Mouse (Mus musculus): ENCODE data around the gene Pde4b. TPM values are rescaled to one million over a fixed set of nuclear protein-coding genes. Genes with fewer than 3 reads are reported as not detected.

Gene Pde4b
- total RNA-seq, 2 experiments from 2014 or later: 119 to 125 TPM

DNA sequence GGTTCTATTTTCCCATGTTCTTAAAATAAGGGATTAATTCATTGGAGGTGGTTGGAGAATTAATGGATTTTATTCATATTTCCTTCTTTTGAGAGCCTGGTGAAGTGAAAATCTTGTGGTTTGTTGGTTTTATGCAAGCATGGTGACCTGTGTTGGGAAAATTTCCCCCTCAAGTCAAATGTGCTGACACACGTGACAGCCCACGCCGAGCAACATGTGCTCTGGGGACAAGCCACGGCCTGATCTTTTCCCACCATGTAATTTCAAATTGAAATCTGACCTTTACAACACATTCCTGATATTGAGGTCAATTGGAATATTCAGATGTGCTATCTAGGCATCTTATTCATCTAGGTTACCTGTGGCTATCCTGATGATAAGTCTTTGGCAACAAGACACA, 443.5 kb downstream of the Pde4b start:
- DNase-seq (ENCODE audit: low spot score in 2 of 2): no peak

DNA sequence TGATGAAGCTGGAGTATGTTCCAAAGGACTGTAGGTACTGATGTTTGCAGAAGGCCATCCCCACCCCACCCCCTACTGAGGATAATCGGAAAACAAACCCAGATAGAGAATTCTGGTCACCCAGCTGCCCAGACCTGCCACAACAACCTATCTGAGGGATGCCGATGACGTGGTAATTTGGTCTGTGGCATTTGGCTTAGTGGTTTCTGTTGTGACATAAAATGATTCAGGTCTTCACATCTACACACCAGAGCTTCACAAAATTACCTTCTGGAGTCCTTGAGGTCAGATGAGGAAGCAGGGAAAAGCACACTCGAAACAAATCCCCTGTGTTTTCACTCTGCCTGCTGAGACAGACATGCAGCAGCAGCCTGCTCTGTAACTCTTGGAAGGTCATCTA, 444.4 kb downstream of the Pde4b start:
- DNase-seq (ENCODE audit: low spot score in 2 of 2): no peak

DNA sequence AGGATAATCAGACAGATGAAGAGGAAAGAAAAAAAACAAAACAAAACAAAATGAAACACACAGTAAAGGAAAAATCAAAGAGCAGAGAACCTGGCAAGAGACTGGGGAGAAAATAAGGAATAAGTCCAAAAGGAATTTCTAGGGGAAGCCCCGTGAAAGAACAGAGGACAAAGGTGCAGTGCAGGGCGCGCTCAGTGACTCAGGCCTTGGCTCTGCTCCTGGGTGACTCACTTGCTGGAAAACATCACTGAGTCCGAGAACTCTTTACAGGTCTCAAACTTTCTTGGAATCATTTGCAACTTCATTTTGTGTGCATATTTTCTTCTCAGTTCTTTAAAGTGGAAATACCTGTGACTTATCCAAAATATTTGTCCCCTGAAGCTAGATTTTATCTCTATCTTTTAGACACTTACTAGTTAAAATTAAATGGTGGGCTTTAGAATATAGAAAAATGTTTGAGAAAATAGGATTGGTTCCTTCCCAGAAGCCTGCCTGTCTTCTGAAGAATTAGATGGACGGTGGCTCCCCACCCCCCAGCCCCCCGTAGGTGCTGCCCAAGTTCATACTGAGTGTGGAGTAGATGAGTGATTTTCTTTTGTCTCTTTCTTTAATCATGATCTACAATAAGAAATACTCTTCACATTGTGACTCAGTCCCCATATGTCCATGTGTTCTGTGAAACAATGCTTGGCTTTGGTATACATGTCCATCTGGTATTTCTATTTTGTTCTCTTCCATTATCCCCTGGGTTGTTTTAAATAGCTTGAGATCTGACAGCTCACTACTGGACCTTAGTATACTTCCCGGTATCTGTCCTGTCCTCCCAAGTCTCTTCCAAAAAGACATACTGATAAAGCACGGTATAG, 446.1 kb downstream of the Pde4b start:
- peak; percentile 43 to 51 for DNase-seq (ENCODE audit: low spot score in 2 of 2)

DNA sequence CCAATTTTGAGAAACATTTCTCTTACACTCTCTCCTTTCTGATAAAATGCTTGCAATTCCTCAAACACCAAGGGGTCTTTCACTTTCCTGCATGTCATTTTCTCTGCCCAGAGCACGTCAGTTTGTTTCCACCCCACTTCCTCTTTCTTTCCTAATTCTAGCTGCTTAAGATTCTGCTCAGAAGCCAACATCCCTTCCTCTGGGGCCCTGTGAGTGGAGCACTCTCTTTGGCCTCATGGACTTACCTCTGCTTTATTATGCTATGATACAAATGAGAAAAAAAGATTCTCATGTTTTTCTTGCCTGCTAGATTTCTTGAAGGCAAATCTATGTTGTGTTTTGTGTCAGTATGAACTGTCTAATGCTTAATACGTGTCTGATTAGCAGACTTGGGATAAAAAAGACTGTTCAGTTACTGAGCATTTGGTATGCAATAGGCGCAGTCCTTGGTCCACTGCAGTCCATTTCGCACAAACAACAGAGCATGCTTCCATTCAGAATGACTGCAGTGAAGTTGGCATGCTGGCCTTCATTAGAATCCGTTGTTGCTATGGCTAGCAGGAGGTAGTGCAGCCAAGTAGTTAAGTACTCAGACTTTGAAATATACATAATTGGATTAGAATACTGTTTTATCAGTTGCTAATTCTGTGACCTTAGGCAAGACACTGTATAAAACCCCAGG, 446.8 kb downstream of the Pde4b start:
- DNase-seq (ENCODE audit: low spot score in 2 of 2): no peak

- no peak for DNase-seq (ENCODE audit: low spot score in 2 of 2)
These were observed 448.5 kb downstream of the Pde4b start for GRCm38 (mm10) chr4:102535886-102536285.

- DNase-seq (ENCODE audit: low spot score in 2 of 2): no peak
These were observed 450.9 kb downstream of the Pde4b start for GRCm38 (mm10) chr4:102538266-102538665.

- no peak for DNase-seq (ENCODE audit: low spot score in 2 of 2)
These were observed 451.4 kb downstream of the Pde4b start for GRCm38 (mm10) chr4:102538793-102539192.

- DNase-seq (ENCODE audit: low spot score in 2 of 2): no peak
These were observed 452.3 kb downstream of the Pde4b start for GRCm38 (mm10) chr4:102539598-102540180.

DNA sequence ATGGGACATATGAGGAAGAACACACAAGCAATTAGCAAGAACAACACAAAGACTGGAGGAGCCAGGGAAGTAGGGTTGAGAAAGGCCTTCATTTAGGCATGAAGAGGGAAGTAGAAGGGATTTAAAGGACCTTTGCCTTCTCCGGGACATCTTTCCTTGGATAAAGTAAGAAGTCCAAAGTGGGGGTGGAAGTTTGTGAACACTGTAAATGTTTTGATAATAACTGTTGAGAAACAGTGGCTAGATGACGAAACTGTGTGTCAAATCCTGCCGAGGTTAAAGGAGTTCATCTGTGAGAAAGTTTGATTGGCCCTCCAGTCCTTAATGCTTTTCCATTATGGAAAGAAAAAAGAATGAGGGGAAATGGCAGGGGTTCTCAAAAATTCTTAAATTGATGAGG, 455.6 kb downstream of the Pde4b start:
- DNase-seq (ENCODE audit: low spot score in 2 of 2): no peak

- DNase-seq (ENCODE audit: low spot score in 2 of 2): peak in 1 of 2 experiments; percentile 39
These were observed 457.9 kb downstream of the Pde4b start for GRCm38 (mm10) chr4:102545226-102545625.

GRCm38 (mm10) chr4:102555566-102555965, 468.2 kb downstream of the Pde4b start:
- DNase-seq (ENCODE audit: low spot score in 2 of 2): no peak

GRCm38 (mm10) chr4:102557006-102557405, 469.7 kb downstream of the Pde4b start:
- DNase-seq (ENCODE audit: low spot score in 2 of 2): no peak

- no peak for DNase-seq (ENCODE audit: low spot score in 2 of 2)
These were observed 470.3 kb downstream of the Pde4b start for GRCm38 (mm10) chr4:102557508-102558220.

DNA sequence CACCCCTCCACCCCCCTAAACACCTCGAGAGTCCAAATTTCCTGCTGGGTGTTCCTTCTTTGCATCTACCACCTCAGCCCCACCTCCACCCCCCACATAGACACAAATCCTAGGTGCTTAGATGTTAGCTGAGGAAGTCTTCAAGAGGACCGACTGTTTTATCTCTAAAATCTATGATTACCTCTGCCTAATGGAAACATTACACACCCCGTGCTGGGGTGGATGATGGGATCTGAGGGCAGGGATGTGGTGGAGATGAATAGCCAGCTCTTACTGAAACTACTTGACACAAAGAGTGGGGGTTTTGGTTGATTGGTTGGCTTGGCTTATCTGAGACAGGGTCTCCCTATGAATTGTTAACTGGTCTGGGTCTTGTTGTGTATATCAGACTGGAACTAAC, 471.0 kb downstream of the Pde4b start:
- no peak for DNase-seq (ENCODE audit: low spot score in 2 of 2)

DNA sequence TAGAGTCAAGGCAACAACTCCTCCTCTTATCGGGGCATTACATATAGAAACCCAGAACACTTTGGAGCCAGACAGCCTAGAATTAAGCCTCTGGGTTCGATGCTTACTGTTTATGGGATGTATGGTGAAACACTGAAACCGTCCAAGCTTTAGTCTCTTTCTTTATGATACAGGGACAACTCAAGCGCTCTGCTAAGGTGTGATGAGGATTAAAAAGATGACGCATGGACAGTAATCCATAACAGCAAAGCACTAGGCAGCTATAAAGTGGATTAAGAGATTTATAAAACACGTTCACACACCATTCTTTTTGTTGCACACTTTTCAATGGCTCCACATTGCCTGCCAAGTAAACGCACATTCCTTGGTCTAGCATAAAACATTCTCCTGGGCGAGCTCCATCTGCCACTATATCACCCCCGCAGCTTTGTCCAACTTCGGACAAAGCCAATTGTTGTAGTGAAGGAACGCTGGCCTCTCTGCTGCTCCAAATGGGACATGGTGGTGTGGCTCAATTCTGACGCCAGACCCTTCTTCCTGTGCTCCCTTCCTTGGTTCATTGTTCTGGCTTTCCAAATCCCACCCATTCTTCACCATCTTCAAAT, 473.4 kb downstream of the Pde4b start:
- DNase-seq (ENCODE audit: low spot score in 2 of 2): no peak

- no peak for DNase-seq (ENCODE audit: low spot score in 2 of 2)
These were observed 476.0 kb downstream of the Pde4b start for GRCm38 (mm10) chr4:102563273-102563855.

DNA sequence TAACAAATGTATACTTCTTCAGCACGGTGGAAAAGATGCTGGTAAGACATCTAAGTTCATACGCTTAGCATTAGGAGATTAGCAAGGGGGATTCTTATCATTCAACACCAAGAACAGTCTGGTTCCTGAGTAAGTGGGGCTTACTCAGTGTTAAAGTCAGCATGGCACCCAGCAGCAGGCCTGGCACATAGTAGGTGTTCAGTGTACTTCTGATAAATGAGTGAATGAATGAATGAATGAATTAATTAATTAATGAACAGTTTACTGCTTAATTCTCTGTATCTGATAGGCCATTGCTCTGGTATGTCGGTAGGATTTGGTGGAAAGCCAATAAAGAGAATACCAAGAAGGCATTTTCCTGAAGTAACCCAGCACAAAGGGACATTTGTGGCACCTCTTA, 476.9 kb downstream of the Pde4b start:
- no peak for DNase-seq (ENCODE audit: low spot score in 2 of 2)

DNA sequence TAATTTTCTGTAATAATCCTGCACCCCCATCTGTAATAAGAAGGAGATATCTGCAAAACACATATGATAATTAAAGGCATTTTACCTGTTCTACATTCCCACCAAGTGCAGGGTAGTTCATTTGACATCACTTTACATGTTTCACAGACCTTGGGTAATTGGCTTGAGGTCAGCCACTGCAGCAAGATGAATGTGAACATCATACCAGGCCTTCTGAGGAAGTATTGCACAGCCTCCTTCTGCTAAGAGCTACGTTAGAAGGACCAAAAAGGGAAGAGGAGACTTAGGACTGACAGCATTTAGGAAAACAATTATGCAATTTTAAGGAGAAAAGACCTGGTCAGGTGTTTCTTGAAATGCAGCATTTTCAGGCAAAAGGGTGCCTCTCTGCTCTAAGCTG, 479.1 kb downstream of the Pde4b start:
- no peak for DNase-seq (ENCODE audit: low spot score in 2 of 2)

DNA sequence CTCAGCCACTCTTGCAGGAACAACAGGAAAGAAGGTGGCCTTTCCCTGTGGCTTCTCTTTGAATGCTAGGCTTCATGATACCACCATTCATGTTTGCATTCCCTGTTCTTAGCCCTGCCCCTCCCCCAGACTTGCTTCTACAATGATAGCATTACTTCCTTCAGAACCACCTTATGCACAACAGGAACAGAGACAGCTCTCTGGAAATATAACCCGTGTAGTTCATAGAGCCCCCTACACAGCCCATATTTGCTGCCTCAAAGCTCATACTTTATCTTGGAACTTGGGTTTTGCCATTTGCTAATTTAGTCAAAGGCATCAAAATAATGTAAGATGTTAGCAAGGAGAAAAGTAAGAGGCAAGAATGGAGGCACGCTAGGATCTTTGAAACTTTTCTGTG, 479.8 kb downstream of the Pde4b start:
- no peak for DNase-seq (ENCODE audit: low spot score in 2 of 2)

DNA sequence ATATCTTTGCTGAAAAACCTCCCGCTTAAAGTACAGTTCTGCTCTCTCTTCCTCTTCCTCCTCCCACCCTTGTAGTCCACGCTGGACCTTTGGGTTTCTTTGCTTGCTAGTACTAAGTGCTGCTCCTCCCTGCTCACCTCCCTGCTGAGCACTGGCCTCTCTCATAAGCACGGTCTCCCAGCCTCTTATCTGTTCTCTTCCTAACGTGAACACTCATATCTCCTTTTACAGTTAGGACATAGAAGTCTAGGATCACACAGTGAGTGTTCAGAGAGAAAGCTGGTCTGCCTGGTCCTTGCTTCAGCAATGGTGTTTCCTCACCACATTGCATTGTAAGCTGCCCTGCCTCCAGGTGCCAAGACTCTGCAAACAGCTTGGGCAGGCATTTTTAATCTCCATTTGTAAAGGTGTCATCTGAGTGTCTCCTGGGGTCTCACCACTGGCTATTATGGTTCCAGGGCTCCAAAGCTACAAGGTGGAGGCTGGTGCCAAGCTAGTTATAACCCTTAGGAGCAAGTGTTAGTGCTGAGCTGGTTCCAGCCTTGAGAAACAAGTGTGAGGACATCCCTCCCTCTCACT, 480.4 kb downstream of the Pde4b start:
- no peak for DNase-seq (ENCODE audit: low spot score in 2 of 2)

Measured in left cerebral cortex, adult 18-20 months (tissue).